Mouse (Mus musculus): ENCODE measurements around the gene Creb3l2.
A peak's percentile ranks its signal among the peaks of the same experiment; 100 is the strongest.

The Creb3l2 gene

GRCm38 (mm10) chr6:37325906-37326602, 115.9 kb downstream of the Creb3l2 start:
- no peak for DNase-seq (ENCODE audit: low spot score in 2 of 2)

DNA sequence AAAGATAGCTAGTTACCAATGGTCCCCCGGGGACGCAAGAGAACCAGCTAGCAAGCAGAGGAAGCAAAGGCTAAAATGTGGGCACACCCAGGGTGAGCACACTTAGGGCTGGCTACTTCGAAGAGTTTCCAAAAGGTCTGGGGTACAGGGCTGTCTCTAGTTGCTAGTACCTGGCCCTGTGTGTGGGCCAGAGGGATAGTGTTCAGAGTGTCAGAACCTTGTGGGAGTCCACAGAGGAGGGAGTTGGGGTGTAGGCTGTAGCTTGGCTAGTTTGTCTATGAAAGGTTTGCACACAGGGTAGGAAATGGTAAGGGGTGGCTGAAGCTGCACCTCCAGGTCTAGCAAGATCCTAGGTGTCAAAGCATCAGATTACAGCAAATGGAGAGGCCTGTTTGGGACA, 116.9 kb downstream of the Creb3l2 start:
- DNase-seq (ENCODE audit: low spot score in 2 of 2) = no peak

DNA sequence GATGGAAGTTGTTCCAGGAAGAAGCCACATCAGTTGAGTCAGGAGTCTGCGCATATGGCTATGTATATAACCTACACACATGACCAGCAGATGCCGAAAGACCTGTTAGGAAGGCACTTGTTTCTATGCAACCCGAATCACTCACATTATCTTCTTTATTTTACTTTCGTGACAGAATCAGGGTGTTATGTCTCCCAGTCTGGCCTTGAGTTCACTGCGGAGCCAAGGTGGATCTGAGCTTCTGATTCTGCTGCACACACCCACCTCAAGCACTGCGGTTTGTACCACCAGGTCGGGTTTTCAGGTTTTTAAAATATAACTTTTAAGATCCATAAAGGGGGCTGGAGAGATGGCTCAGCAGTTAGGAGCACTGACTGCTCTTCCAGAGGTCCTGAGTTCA, 119.3 kb downstream of the Creb3l2 start:
- no peak for DNase-seq (ENCODE audit: low spot score in 2 of 2)

DNA sequence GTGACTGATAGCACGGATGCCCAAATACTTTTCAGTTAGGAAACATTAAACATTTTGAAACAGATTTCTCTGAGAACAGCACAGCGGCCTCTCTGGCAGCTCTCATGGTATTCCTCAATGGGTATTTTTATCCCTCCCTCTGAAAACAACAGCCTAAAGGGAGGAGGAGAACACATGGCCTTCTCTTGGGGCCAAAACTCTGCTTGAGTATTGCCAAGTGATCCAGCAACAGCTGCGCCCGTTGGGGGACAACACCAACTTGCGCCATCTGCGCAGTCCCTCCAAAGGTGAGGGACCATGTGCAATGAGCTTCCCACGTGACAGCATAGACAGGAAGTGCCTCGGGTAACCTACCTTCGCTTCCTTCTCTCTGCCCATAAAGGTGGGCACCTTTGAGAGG, 119.9 kb downstream of the Creb3l2 start:
- no peak for DNase-seq (ENCODE audit: low spot score in 2 of 2)

DNA sequence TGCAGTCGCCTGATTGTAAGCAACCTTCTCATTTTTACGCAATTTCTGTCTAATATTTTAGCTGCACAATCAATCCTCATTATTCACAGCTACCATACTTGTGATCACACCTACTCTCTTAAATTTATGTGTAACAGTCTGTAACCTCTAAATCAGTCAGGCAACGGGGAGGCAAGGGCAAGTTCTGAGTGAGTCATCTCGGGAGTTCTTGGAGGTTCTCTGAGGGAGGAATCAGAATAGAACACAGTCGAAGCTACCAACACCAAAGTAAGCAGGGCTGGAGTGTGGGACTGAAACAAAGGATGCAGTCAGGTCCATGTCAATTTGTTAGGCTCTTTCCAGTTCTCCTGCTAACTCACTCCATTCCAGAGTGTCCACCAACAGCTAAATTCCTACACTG, 124.0 kb downstream of the Creb3l2 start:
- no peak for DNase-seq (ENCODE audit: low spot score in 2 of 2)

- no peak for DNase-seq (ENCODE audit: low spot score in 2 of 2)
Observed at GRCm38 (mm10) chr6:37315440-37315839, 126.5 kb downstream of the Creb3l2 start.

DNA sequence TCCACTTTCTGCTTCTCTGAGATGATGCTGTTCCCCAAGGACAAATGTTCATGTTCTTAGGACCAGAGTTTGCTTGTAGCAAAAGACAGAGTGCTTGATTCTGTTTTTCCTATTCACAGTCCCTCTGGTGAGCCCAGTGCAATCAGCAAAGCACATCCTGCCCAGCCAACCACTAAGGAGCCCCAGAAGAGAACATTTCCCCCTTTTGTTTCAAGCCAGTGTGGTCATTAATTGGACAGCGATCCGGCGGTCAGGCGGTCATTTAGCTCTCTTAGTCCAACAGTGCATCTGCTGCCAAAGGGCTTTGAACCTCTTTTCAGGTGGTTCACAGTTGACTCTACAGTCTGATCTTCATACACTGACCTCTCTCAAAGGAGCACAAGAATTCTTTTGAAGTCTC, 131.3 kb downstream of the Creb3l2 start:
- no peak for DNase-seq (ENCODE audit: low spot score in 2 of 2)

DNA sequence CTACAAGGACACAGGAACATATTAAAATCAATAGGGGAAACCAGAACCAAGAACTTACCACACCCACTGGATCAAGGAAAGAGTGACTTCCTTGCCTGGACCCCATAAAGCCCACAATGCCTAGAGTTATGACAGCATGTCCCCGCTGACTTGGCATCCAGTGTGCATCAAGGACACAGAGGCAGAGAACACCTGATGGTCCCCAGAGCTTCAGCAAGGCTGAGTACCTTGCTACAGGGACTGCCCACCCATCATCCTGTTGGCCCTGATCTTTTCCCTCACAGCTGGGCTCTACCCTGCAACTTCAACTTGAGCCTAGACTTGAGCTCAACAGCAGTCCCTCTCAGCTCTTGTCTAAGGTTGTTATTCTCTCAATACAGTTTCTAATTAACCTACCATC, 135.3 kb downstream of the Creb3l2 start:
- DNase-seq (ENCODE audit: low spot score in 2 of 2) = no peak

DNA sequence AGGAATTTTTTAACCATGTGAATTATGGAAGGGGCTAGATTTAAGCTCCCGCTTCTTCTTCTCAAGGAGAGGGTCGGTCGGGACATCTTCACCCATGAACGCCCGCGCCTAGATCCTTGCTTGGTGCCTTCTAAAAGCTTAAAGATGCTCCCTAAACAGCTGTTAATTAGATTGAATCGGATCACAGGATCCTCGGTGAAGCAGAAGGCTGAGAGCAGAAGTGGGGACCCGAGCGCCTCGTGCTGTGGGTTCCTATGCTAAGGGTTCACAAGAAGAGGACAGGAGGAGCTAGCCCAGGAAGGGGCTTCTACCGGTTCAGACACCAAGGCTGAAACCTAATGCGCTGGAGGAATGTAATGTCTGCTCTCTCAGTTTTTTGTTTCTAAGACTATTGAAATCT, 141.5 kb downstream of the Creb3l2 start:
- no peak for DNase-seq (ENCODE audit: low spot score in 2 of 2)

DNA sequence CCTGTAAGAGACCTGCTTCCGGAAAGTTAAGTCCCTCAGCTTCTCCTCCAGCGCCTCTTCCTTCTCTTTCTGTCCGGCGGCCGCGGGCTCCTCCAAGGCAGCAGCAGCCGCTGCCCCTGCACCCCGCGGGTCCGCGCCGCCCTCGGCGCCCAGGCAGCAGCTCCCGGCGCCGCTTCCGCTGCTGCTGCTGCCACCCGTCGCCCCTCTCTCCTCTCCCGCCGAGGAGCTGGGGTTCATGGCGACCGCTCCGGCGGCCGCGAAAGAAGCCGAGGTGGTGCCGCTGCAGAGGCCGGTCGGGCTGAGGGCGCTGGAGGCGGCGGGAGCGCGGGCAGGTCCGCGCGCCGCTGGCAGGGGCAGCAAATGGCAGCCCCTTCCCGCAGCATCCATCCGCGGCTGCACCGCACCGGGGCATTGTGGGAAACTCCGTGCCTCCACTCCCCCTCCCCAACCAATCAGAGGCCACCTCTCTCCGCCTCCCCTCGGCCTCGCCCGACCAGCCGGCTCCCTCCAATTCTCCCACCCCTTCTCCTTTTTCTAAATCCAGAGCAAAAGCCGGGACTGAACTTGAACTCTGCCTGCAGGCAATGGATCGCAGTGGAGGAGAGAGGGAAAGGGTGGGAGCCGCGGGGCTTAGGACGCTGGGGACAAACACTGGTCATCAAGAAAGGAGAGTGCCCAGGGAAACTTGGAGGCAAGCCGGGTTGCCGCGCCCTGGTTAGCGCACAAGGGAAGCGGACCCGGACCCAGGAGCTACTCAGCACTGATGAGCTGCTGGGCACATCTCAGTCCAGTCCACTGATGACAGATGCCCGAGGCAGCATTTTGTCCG, 142.2 kb downstream of the Creb3l2 start, which contains the start of gene Dgki:
Gene Dgki, minus strand, starts transcription at position 623 of the 829 bp plus-strand sequence.
- peak in 1 of 2 experiments; percentile 34 for DNase-seq (ENCODE audit: low spot score in 2 of 2)

DNA sequence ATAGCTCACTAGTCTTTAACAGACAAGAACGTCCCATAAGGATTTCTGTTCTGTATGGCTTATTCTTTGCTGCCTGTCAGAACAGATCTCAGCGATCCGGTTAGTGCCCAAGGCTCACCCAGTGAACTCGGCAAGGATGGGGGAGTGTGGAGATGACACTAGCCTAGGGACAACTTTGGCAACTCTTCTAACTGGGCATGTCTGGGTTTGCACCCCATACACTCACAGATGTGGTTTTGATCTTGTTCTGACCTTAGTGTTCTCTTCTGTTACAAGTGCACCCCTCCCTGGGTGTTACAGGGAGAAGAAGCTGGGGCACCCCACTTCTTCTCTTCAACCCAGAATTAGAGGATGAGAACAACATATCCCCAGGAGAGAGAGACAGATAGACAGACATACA, 143.0 kb downstream of the Creb3l2 start:
- DNase-seq (ENCODE audit: low spot score in 2 of 2) = no peak

DNA sequence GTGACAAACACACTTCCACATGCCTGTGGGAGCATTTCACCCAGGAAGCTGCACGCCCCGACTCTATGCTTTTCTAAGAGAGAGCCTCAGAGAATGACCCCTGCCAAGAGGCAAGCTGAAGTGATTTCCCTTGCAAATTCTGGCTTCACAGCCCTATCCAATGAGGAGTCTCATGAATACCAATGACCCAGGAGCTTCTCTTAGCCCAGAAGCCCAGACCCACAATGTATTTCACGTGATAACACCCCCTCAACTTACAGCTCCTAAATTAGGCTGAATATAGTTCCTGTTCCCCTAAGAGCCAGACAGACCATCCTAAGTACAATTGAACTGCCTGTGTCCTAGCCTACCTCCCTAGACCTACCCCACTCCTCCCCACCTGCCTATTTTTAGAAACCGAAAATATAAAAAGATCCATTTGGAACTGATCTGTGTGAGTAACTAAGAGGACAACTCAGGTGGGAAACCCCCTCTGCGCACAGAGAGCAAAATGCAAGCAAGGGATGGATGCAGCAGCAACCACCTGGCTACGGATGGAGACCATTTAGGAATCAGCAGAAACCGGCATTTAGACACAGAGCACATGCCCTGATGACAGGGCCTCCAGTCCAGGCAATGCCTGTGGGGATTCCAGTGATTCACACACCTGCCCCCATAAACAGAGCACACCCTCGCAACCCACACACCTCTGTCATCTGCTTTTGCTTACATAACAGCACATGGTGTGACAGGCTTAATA, 144.0 kb downstream of the Creb3l2 start:
- DNase-seq (ENCODE audit: low spot score in 2 of 2) = no peak

GRCm38 (mm10) chr6:37292068-37292467, 149.9 kb downstream of the Creb3l2 start:
- DNase-seq (ENCODE audit: low spot score in 2 of 2) = no peak

GRCm38 (mm10) chr6:37291171-37291570, 150.8 kb downstream of the Creb3l2 start:
- DNase-seq (ENCODE audit: low spot score in 2 of 2) = no peak

- no peak for DNase-seq (ENCODE audit: low spot score in 2 of 2)
Observed at GRCm38 (mm10) chr6:37290691-37291090, 151.3 kb downstream of the Creb3l2 start.

DNA sequence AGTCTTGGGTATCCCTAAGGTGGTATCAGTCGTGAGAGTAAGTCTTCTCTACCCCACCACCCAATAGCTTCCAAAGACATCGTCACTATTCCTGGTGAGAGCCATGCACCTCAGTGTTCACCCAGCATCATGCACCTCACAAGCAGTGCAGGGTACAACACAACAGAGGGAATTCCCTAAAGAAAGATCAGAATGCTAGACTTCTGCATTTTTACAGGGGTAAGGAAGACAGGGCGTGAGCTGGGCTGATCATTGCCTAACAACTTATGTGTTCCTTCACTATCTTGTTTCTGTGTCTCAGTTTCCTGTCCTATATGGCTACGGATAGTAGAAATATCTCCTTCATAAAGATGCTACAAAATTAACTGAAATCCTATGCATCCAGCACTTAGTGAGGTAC, 155.8 kb downstream of the Creb3l2 start:
- DNase-seq (ENCODE audit: low spot score in 2 of 2) = no peak

DNA sequence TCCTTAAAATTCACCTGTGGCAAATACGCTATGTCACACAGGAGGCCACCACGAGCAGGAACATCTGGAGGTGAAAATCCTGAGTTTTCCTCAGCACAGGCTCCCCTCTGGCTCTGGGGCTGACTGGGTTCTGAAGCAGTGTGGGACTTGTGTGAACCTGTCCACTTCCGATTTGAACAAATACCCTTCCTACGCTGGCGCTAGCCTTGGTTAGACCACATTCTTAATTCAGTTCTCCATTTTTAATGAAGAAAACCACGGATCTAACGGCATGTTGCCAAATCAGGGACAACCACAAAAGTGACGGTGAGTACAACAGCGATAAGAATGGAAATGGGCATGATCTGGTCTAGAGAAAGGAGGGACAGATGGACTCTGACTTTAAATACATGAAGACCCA, 157.1 kb downstream of the Creb3l2 start:
- DNase-seq (ENCODE audit: low spot score in 2 of 2) = no peak

GRCm38 (mm10) chr6:37283336-37283735, 158.6 kb downstream of the Creb3l2 start:
- no peak for DNase-seq (ENCODE audit: low spot score in 2 of 2)

- DNase-seq (ENCODE audit: low spot score in 2 of 2) = no peak
Observed at GRCm38 (mm10) chr6:37282659-37283058, 159.3 kb downstream of the Creb3l2 start.
